Mouse (Mus musculus) liver, adult 2 months (tissue): ENCODE measurements around the gene Terb2.

Experiments used
- CTCF ChIP-seq: fragments of 200-500 bp; IDR thresholded peaks from 2 replicates; pipeline ENCODE4 v1.5.1; 2011; ENCODE audit warnings: low read depth, low read length, control low read depth
- POLR2A ChIP-seq: fragments of 200-500 bp; IDR thresholded peaks from 2 replicates; pipeline ENCODE4 v1.6.1; 2011; ENCODE audit warnings: low read length, control low read depth; ENCODE audit not compliant: insufficient read depth; ENCODE audit errors: extremely low read depth

- no peak for TF ChIP-seq CTCF
- TF ChIP-seq POLR2A, result no peak
Measured at GRCm38 (mm10) chr2:122153681-122154365, 32.2 kb upstream of the Terb2 start.
